Mouse (Mus musculus) spleen, adult 2 months (tissue): ENCODE measurements around the gene AA986860. TPM values are rescaled to one million over a fixed set of nuclear protein-coding genes. Genes with fewer than 3 reads are reported as not detected.

Experiments
- DNase-seq, 2 experiments: peaks; one replicate each; pipeline versions ENCODE4 v3.0.0 to v3.0.0-alpha.2; 2012 to 2021; ENCODE audit warnings: low spot score in 2 of 2, low read depth in 1 of 2
- H3K27ac ChIP-seq: fragments of 200-500 bp; 2 replicates; pipeline ENCODE4 v1.5.1; 2012; ENCODE audit warnings: low read length, inconsistent platforms; ENCODE audit not compliant: insufficient read depth
- H3K27me3 ChIP-seq: fragments of 200-500 bp; 2 replicates; pipeline ENCODE4 v1.6.1; 2012; ENCODE audit warnings: mild to moderate bottlenecking, moderate library complexity, low read length, inconsistent platforms; ENCODE audit not compliant: control insufficient read depth, insufficient read depth
- H3K36me3 ChIP-seq: fragments of 200-500 bp; 2 replicates; pipeline ENCODE4 v1.6.1; 2012; ENCODE audit warnings: mild to moderate bottlenecking, low read length, inconsistent platforms; ENCODE audit not compliant: control insufficient read depth, insufficient read depth
- H3K4me1 ChIP-seq: fragments of 200-500 bp; 2 replicates; pipeline ENCODE4 v1.6.1; 2011; ENCODE audit warnings: inconsistent platforms; ENCODE audit not compliant: control insufficient read depth, insufficient read depth, insufficient read length
- H3K4me3 ChIP-seq: fragments of 200-500 bp; 2 replicates; pipeline ENCODE4 v1.5.1; 2011; ENCODE audit warnings: mild to moderate bottlenecking, inconsistent platforms; ENCODE audit not compliant: insufficient read depth, insufficient read length; ENCODE audit errors: extremely low read depth
- CTCF ChIP-seq: fragments of 200-500 bp; IDR thresholded peaks from 2 replicates; pipeline ENCODE4 v1.5.1; 2011; ENCODE audit warnings: mild to moderate bottlenecking, inconsistent platforms; ENCODE audit not compliant: insufficient read depth, insufficient read length, insufficient replicate concordance; ENCODE audit errors: extremely low read depth
- POLR2A ChIP-seq: fragments of 200-500 bp; IDR thresholded peaks from 2 replicates; pipeline ENCODE4 v1.6.1; 2011; ENCODE audit warnings: low read depth, low read length, inconsistent platforms
- WGBS: fragments of 180-500 bp; shearing (Covaris S2); methylation state at CpG from one replicate; pipeline ENCODE4 v1.1.7; 2018; 5-methylcytosine and 5-hydroxymethylcytosine counted together
- polyA plus RNA-seq: library from polyadenylated mRNA; depleted of rRNA; stranded (reverse); fragments of >200 nt; gene quantifications from 2 replicates; pipeline ENCODE4 v1.2.3, GENCODE M21; 2012

AA986860 gene
- polyA plus RNA-seq, 1 experiment, result 0.30 TPM

- H3K27me3 ChIP-seq, result no peaks in the 10 kb centered on the region
- DNase-seq, result no peak
- no peak overlapping the region for H3K4me3 ChIP-seq
- 76% methylated on average over 3 of the region's 3 CpGs for WGBS
- TF ChIP-seq POLR2A, result no peak
- no peak for TF ChIP-seq CTCF
- no peak overlapping the region for H3K27ac ChIP-seq
- no peaks in the 10 kb centered on the region for H3K36me3 ChIP-seq
- no peaks in the 10 kb centered on the region; the same call in 1 of the 2 replicates for H3K4me1 ChIP-seq
Observed at GRCm38 (mm10) chr1:130770981-130771494, 39.3 kb downstream of the AA986860 start.

GRCm38 (mm10) chr1:130775234-130775633, 43.5 kb downstream of the AA986860 start:
- TF ChIP-seq CTCF (no peak), POLR2A (no peak)
- WGBS, result 91% methylated on average over 2 of the region's 2 CpGs

GRCm38 (mm10) chr1:130775691-130776331, 44.0 kb downstream of the AA986860 start:
- no peak overlapping the region for H3K27ac ChIP-seq
- H3K27me3 ChIP-seq, result no peaks in the 10 kb centered on the region
- H3K4me1 ChIP-seq, result no peaks in the 10 kb centered on the region; the same call in 1 of the 2 replicates
- no peak overlapping the region for H3K4me3 ChIP-seq
- no peak for DNase-seq
- H3K36me3 ChIP-seq, result no peaks in the 10 kb centered on the region
- TF ChIP-seq POLR2A (no peak), CTCF (no peak)
- 60% methylated on average over 7 of the region's 7 CpGs for WGBS

More at GRCm38 (mm10) chr1:130775234-130775633, 43.5 kb downstream of the AA986860 start:
- Histone ChIP-seq H3K4me3 (no peak overlapping the region), H3K27me3 (no peaks in the 10 kb centered on the region), H3K27ac (no peak overlapping the region), H3K36me3 (no peaks in the 10 kb centered on the region), H3K4me1 (no peaks in the 10 kb centered on the region; the same call in 1 of the 2 replicates)
- DNase-seq, result no peak

GRCm38 (mm10) chr1:130776645-130777044, 44.9 kb downstream of the AA986860 start:
- H3K4me3 ChIP-seq, result no peak overlapping the region
- H3K27ac ChIP-seq, result no peak overlapping the region
- DNase-seq, result no peak
- H3K36me3 ChIP-seq, result no peaks in the 10 kb centered on the region
- no peaks in the 10 kb centered on the region for H3K27me3 ChIP-seq
- 83% methylated on average over 1 of the region's 1 CpGs for WGBS
- no peaks in the 10 kb centered on the region; the same call in 1 of the 2 replicates for H3K4me1 ChIP-seq
- TF ChIP-seq CTCF (no peak), POLR2A (no peak)

- no peak for TF ChIP-seq CTCF
- TF ChIP-seq POLR2A, result no peak
- 84% methylated on average over 3 of the region's 3 CpGs for WGBS
Observed at GRCm38 (mm10) chr1:130779867-130780266, 48.1 kb downstream of the AA986860 start.

GRCm38 (mm10) chr1:130784054-130784453, 52.3 kb downstream of the AA986860 start:
- H3K27me3 ChIP-seq, result no peaks in the 10 kb centered on the region
- H3K4me3 ChIP-seq, result no peak overlapping the region
- H3K4me1 ChIP-seq, result no peaks in the 10 kb centered on the region
- peak; percentile 39; the same call in 1 of the 2 replicates for TF ChIP-seq CTCF
- TF ChIP-seq POLR2A, result no peak
- H3K36me3 ChIP-seq, result no peaks in the 10 kb centered on the region
- peak; percentile 17 to 26 for DNase-seq
- 22% methylated on average over 4 of the region's 4 CpGs for WGBS
- H3K27ac ChIP-seq, result no peak overlapping the region

More at GRCm38 (mm10) chr1:130779867-130780266, 48.1 kb downstream of the AA986860 start:
- H3K27ac ChIP-seq, result no peak overlapping the region
- no peaks in the 10 kb centered on the region; the same call in 1 of the 2 replicates for H3K4me1 ChIP-seq
- no peak for DNase-seq
- H3K36me3 ChIP-seq, result no peaks in the 10 kb centered on the region
- no peaks in the 10 kb centered on the region for H3K27me3 ChIP-seq
- no peak overlapping the region for H3K4me3 ChIP-seq

GRCm38 (mm10) chr1:130787001-130787400, 55.2 kb downstream of the AA986860 start:
- no peaks in the 10 kb centered on the region for H3K27me3 ChIP-seq
- DNase-seq, result no peak
- peak; percentile 10; the same call in 1 of the 2 replicates for TF ChIP-seq CTCF
- TF ChIP-seq POLR2A, result no peak
- no peaks in the 10 kb centered on the region for H3K36me3 ChIP-seq
- no peak overlapping the region for H3K4me3 ChIP-seq
- no peaks in the 10 kb centered on the region for H3K4me1 ChIP-seq
- 54% methylated on average over 4 of the region's 4 CpGs for WGBS
- H3K27ac ChIP-seq, result no peak overlapping the region
